Mouse (Mus musculus) c-Kit-positive CD71-negative TER-119-negative erythroid progenitor cells, embryonic 14.5 days (primary cell): Measurements from ENCODE around the gene Polr1e.
"Not testable (repeated sequence)": the region's sequence is repeated elsewhere in the genome, so short reads cannot be mapped to it uniquely, and the experiment has no call there.

ENCODE experiments used
- DNase-seq: peaks from one replicate; pipeline ENCODE4 v3.0.0-alpha.2; 2013; ENCODE audit warnings: low read depth

The Polr1e gene

GRCm38 (mm10) chr4:45018452-45018980 is at the start of gene Polr1e:
Gene Polr1e (plus strand): TSS chr4:45018583.
- peak; percentile 97 for DNase-seq

- no peak for DNase-seq
These were observed 48.3 kb upstream of the Polr1e start for GRCm38 (mm10) chr4:44970056-44970455.

GRCm38 (mm10) chr4:44970612-44971110 is 47.7 kb upstream of the Polr1e start:
- peak; percentile 65 for DNase-seq

- DNase-seq, result peak; percentile 88
These were observed 44.9 kb upstream of the Polr1e start for GRCm38 (mm10) chr4:44973450-44973849.

GRCm38 (mm10) chr4:44973871-44974270 is 44.5 kb upstream of the Polr1e start:
- DNase-seq, result no peak

GRCm38 (mm10) chr4:44974331-44974730 is 44.1 kb upstream of the Polr1e start:
- DNase-seq, result no peak

GRCm38 (mm10) chr4:44976026-44976615 is 42.3 kb upstream of the Polr1e start:
- no peak for DNase-seq

GRCm38 (mm10) chr4:44976921-44977710 is 41.3 kb upstream of the Polr1e start:
- DNase-seq, result no peak

- DNase-seq, result no peak
These were observed 40.2 kb upstream of the Polr1e start for GRCm38 (mm10) chr4:44978175-44978574.

GRCm38 (mm10) chr4:44979794-44980338 is 38.5 kb upstream of the Polr1e start:
- no peak for DNase-seq

- peak; percentile 78 for DNase-seq
These were observed 37.0 kb upstream of the Polr1e start, which contains the start of gene Grhpr for GRCm38 (mm10) chr4:44981280-44981973. Gene Grhpr (plus strand): TSS chr4:44981395.

- DNase-seq, result no peak
These were observed 36.5 kb upstream of the Polr1e start for GRCm38 (mm10) chr4:44981974-44982287.

GRCm38 (mm10) chr4:44982440-44983130 is 35.8 kb upstream of the Polr1e start:
- no peak for DNase-seq

GRCm38 (mm10) chr4:44983131-44983740 is 35.1 kb upstream of the Polr1e start:
- no peak for DNase-seq

- no peak for DNase-seq
These were observed 27.8 kb upstream of the Polr1e start for GRCm38 (mm10) chr4:44990560-44990959.

- DNase-seq, result not testable (repeated sequence)
These were observed 26.1 kb upstream of the Polr1e start for GRCm38 (mm10) chr4:44992330-44992729.

GRCm38 (mm10) chr4:44993179-44993578 is 25.2 kb upstream of the Polr1e start:
- DNase-seq, result not testable (repeated sequence)

- DNase-seq, result no peak
These were observed 24.5 kb upstream of the Polr1e start for GRCm38 (mm10) chr4:44993847-44994246.

- DNase-seq, result no peak
These were observed 23.6 kb upstream of the Polr1e start for GRCm38 (mm10) chr4:44994776-44995175.

- no peak for DNase-seq
These were observed 20.3 kb upstream of the Polr1e start for GRCm38 (mm10) chr4:44998071-44998470.

- no peak for DNase-seq
These were observed 18.4 kb upstream of the Polr1e start for GRCm38 (mm10) chr4:45000001-45000400.
